Mouse (Mus musculus) stomach, postnatal 0 days (tissue): ENCODE data around the gene Eva1a.

Experiments
- CTCF ChIP-seq: IDR thresholded peaks from 2 replicates; pipeline ENCODE4 v1.5.1; 2016; ENCODE audit warnings: antibody characterized with exemption, low read depth, mild to moderate bottlenecking, moderate library complexity
- EP300 ChIP-seq: optimal IDR thresholded peaks from 2 replicates; pipeline ENCODE3; 2016; ENCODE audit warnings: antibody characterized with exemption

- TF ChIP-seq CTCF, result no peak
- no peak for TF ChIP-seq EP300
Measured at GRCm38 (mm10) chr6:82044509-82044908, 3.7 kb downstream of the Eva1a start.
